28 mouse cellular contexts compared by ENCODE assay signal in the genomic region with DNA sequence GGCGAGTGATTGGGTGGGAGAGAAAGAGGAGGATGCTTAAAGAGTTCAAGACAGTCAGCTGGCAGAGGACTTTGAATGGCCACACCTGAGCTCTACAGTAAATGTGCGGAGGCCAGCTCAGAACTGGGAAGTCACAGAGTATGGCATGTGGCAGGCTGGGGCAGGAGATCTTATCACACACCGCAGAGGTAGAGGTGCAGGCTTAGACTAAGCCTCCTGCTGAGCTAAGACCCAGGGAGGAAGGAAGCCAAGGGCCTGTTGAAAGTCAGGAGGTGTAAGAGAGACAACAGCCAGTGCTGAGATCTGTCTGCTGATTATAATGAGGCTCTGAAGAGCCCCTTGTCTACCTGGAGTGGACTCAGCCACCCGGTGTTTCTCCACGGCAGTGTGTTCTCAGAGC. TPM values are rescaled to one million over a fixed set of nuclear protein-coding genes. Genes with fewer than 3 reads are reported as not detected.
DNase-seq lines count a peak whose midpoint lies in the region; ATAC-seq and TF ChIP-seq lines count a peak whose summit lies in the region.
"Had no signal": no experiment of that assay in that cellular context is flagged by ENCODE, and none has a peak within 500 bp of the region (broad histone marks: within the 10 kb centered on the region; RNA-seq: fewer than 3 reads in every experiment).

No protein-coding gene starts in this region.

- H3K36me3 ChIP-seq in intestine, embryonic 16.5 days (ENCODE audit: control insufficient read depth, insufficient read depth, low read length): no peaks in the 10 kb centered on the region
- no peaks in the 10 kb centered on the region for H3K36me3 ChIP-seq in intestine, postnatal 0 days (ENCODE audit: control insufficient read depth, insufficient read depth)
- H3K36me3 ChIP-seq in thymus, adult 2 months (ENCODE audit: control insufficient read depth, insufficient read depth, low read length): no peaks in the 10 kb centered on the region
- H3K36me3 ChIP-seq in kidney, embryonic 16.5 days (ENCODE audit: insufficient read depth, low read length): no peaks in the 10 kb centered on the region
- H3K36me3 ChIP-seq: embryonic facial prominence, embryonic 12.5 days; heart, embryonic 12.5 days; hindbrain, embryonic 12.5 days; limb, embryonic 12.5 days; midbrain, embryonic 12.5 days had no signal

- no peaks in the 10 kb centered on the region for H3K9me3 ChIP-seq in intestine, embryonic 16.5 days (ENCODE audit: control insufficient read depth, low read length)
- no peaks in the 10 kb centered on the region for H3K9me3 ChIP-seq in intestine, postnatal 0 days (ENCODE audit: control insufficient read depth)
- no peaks in the 10 kb centered on the region for H3K9me3 ChIP-seq in kidney, embryonic 16.5 days (ENCODE audit: low read length)
- H3K9me3 ChIP-seq: embryonic facial prominence, embryonic 12.5 days; heart, embryonic 12.5 days; hindbrain, embryonic 12.5 days; limb, embryonic 12.5 days; midbrain, embryonic 12.5 days had no signal

- 0 out of 2 replicates have a peak, but pooled peaks have one; percentile 46 for ATAC-seq in intestine, embryonic 16.5 days
- no peak for ATAC-seq in intestine, postnatal 0 days
- no peak for ATAC-seq in kidney, embryonic 16.5 days (ENCODE audit: low FRiP score, low TSS enrichment)
- ATAC-seq: activated CD4-positive, CD25-positive, alpha-beta regulatory T cell, adult 4 months; forebrain, embryonic 14.5 days; liver, postnatal 0 days had no signal

- H3K4me3 ChIP-seq in intestine, embryonic 16.5 days (ENCODE audit: low read length): no peak overlapping the region
- no peak overlapping the region for H3K4me3 ChIP-seq in intestine, postnatal 0 days (ENCODE audit: low read depth, low read length)
- no peak overlapping the region for H3K4me3 ChIP-seq in thymus, adult 2 months (ENCODE audit: control insufficient read depth, insufficient read depth, low read length)
- H3K4me3 ChIP-seq in kidney, embryonic 16.5 days (ENCODE audit: low read length): no peak overlapping the region
- H3K4me3 ChIP-seq: embryonic facial prominence, embryonic 12.5 days; gastrocnemius, adult 2 months; heart, embryonic 12.5 days; hindbrain, embryonic 12.5 days; limb, embryonic 12.5 days; midbrain, embryonic 12.5 days had no signal

- H3K27ac ChIP-seq in intestine, embryonic 16.5 days (ENCODE audit: low read length): no peak overlapping the region
- no peak overlapping the region for H3K27ac ChIP-seq in intestine, postnatal 0 days (ENCODE audit: low read depth, low read length)
- no peak overlapping the region for H3K27ac ChIP-seq in thymus, adult 2 months (ENCODE audit: control insufficient read depth, insufficient read depth, low read length)
- H3K27ac ChIP-seq in kidney, embryonic 16.5 days (ENCODE audit: low read length): no peak overlapping the region
- H3K27ac ChIP-seq: embryonic facial prominence, embryonic 12.5 days; gastrocnemius, adult 2 months; hindbrain, embryonic 12.5 days; limb, embryonic 12.5 days; midbrain, embryonic 12.5 days had no signal

- peak; percentile 56 for DNase-seq in fat pad, adult 2 months (ENCODE audit: extremely low read depth, low read depth, low spot score)
- DNase-seq in thymus, adult 2 months: peak; percentile 43
- DNase-seq in thymus, postnatal 4 days: peak; percentile 47
- no peak for DNase-seq in cerebellum, adult 9-11 months
- DNase-seq: adrenal gland, adult 8-10 months; cerebellum, adult 18-20 months; cerebellum, postnatal 25 days; gastrocnemius, adult 2 months; heart, adult 11 months; kidney, adult 8-10 months; kidney, postnatal 14 days; liver, postnatal 0 days; lung, postnatal 10 days; right cerebral cortex, postnatal 14 days had no signal

- H3K27me3 ChIP-seq in intestine, embryonic 16.5 days (replicated peaks; ENCODE audit: control insufficient read depth, insufficient read depth, low read length): no peaks in the 10 kb centered on the region
- H3K27me3 ChIP-seq in intestine, postnatal 0 days (replicated peaks; ENCODE audit: control insufficient read depth, insufficient read depth, low read length): no peaks in the 10 kb centered on the region
- no peaks in the 10 kb centered on the region for H3K27me3 ChIP-seq in thymus, adult 2 months (ENCODE audit: control insufficient read depth, insufficient read depth, low read length)
- H3K27me3 ChIP-seq in kidney, embryonic 16.5 days (ENCODE audit: insufficient read depth, low read length): no peaks in the 10 kb centered on the region
- H3K27me3 ChIP-seq: embryonic facial prominence, embryonic 12.5 days; hindbrain, embryonic 12.5 days; limb, embryonic 12.5 days; midbrain, embryonic 12.5 days had no signal

- WGBS in intestine, embryonic 16.5 days: 68% methylated on average over 5 of the region's 5 CpGs
- WGBS in intestine, postnatal 0 days: 64% methylated on average over 5 of the region's 5 CpGs
- 25% methylated on average over 5 of the region's 5 CpGs for WGBS in thymus, adult 2 months
- WGBS in kidney, embryonic 16.5 days: 78% methylated on average over 5 of the region's 5 CpGs

- H3K4me1 ChIP-seq in intestine, embryonic 16.5 days (ENCODE audit: control insufficient read depth, insufficient read depth, low read length): no peaks in the 10 kb centered on the region
- H3K4me1 ChIP-seq in intestine, postnatal 0 days (replicated peaks; ENCODE audit: control insufficient read depth, insufficient read depth, low read length): no peaks in the 10 kb centered on the region
- peaks cover 16% of the 10 kb centered on the region for H3K4me1 ChIP-seq in thymus, adult 2 months (replicated peaks; ENCODE audit: control insufficient read depth, insufficient read depth, low read length)
- no peaks in the 10 kb centered on the region for H3K4me1 ChIP-seq in kidney, embryonic 16.5 days (ENCODE audit: insufficient read depth, low read length)
- H3K4me1 ChIP-seq: embryonic facial prominence, embryonic 12.5 days; heart, embryonic 12.5 days; hindbrain, embryonic 12.5 days; limb, embryonic 12.5 days; midbrain, embryonic 12.5 days had no signal

- H3K9ac ChIP-seq in intestine, embryonic 16.5 days (ENCODE audit: low read depth, low read length): no peak overlapping the region
- H3K9ac ChIP-seq in intestine, postnatal 0 days (ENCODE audit: low read depth, low read length): no peak overlapping the region
- H3K9ac ChIP-seq in kidney, embryonic 16.5 days (replicated peaks; ENCODE audit: low read length): no peak overlapping the region
- H3K9ac ChIP-seq: embryonic facial prominence, embryonic 12.5 days; heart, embryonic 12.5 days; hindbrain, embryonic 12.5 days; limb, embryonic 12.5 days; liver, postnatal 0 days; midbrain, embryonic 12.5 days had no signal

- no peak for TF ChIP-seq CTCF in intestine, postnatal 0 days (IDR thresholded peaks at IDR 0.05; ENCODE audit: low read depth)
- no peak for TF ChIP-seq CTCF in thymus, adult 2 months (IDR thresholded peaks at IDR 0.05; ENCODE audit: borderline replicate concordance, control insufficient read depth, extremely low read depth, insufficient read depth, low read length, poor library complexity)

- H3K4me2 ChIP-seq in intestine, embryonic 16.5 days (ENCODE audit: low read depth, low read length): no peak overlapping the region
- H3K4me2 ChIP-seq in intestine, postnatal 0 days (replicated peaks; ENCODE audit: low read depth): no peak overlapping the region
- no peak overlapping the region for H3K4me2 ChIP-seq in kidney, embryonic 16.5 days (replicated peaks; ENCODE audit: low read depth, low read length)
- H3K4me2 ChIP-seq: embryonic facial prominence, embryonic 12.5 days; heart, embryonic 12.5 days; hindbrain, embryonic 12.5 days; limb, embryonic 12.5 days; liver, embryonic 11.5 days; midbrain, embryonic 12.5 days had no signal

- no peak for TF ChIP-seq POLR2A in thymus, adult 2 months (IDR thresholded peaks at IDR 0.05; ENCODE audit: control insufficient read depth, extremely low read depth, insufficient read depth, low read length, poor library complexity)

RNA-seq across cellular contexts. Expression of a gene that starts 8.5 kb away (rescaled TPM):
- polyA plus RNA-seq in intestine, embryonic 16.5 days (2015; fragmentation: Nextera tagmentation; extraction: Ambion mirVana): not detected in 2 replicates
- not detected in 2 replicates for polyA plus RNA-seq in intestine, postnatal 0 days (2015; fragmentation: Nextera tagmentation; extraction: Ambion mirVana)
- polyA plus RNA-seq in thymus, adult 2 months (2012; rRNA removed): not detected in 2 replicates
- not detected in 2 replicates for polyA plus RNA-seq in kidney, embryonic 16.5 days (2015; fragmentation: Nextera tagmentation; extraction: Ambion mirVana)
- polyA plus RNA-seq: activated CD4-positive, CD25-positive, alpha-beta regulatory T cell, adult 4 months; embryonic facial prominence, embryonic 12.5 days; forebrain, embryonic 14.5 days; frontal cortex, adult 2 months; heart, embryonic 12.5 days; hindbrain, embryonic 12.5 days; limb, embryonic 12.5 days; liver, embryonic 11.5 days; liver, postnatal 0 days; midbrain, embryonic 12.5 days; neural tube, embryonic 11.5 days; testis, adult 2 months had no signal
